ENCODE assay signal across 9 mouse cellular contexts in the genomic region with DNA sequence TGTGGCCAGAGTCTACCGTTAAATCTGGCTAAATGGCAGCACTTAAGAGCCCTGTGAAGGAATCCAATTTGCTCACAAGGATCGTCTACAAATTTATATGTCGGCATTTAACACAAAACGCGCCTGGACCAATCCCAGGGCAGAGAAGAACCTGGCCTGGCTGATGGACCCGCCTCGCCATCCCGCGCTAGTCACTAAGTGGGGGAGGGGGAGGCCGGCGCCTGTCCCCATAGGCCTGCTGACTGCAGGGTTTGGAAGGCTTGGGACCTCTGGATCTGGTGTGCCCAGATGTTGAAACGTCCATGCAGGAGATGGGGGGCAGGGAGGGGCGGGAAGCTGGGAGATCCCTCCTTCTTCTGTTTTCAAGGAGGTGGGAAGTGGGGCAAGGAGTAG. TPM values are rescaled to one million over a fixed set of nuclear protein-coding genes. Genes with fewer than 3 reads are reported as not detected.
A peak's percentile ranks its signal among the peaks of the same experiment; 100 is the strongest.
DNase-seq lines count a peak whose midpoint lies in the region; ATAC-seq lines count a peak whose summit lies in the region.
"Had no signal": no experiment of that assay in that cellular context is flagged by ENCODE, and none has a peak within 500 bp of the region (broad histone marks: within the 10 kb centered on the region; RNA-seq: fewer than 3 reads in every experiment).

No protein-coding gene starts in this region.

- WGBS in heart, embryonic 14.5 days = 2% methylated on average over 13 of the region's 13 CpGs
- 2% methylated on average over 13 of the region's 13 CpGs for WGBS in forebrain, embryonic 15.5 days
- WGBS in midbrain, embryonic 12.5 days = 2% methylated on average over 13 of the region's 13 CpGs

- no peak overlapping the region for H3K27ac ChIP-seq in heart, embryonic 14.5 days (replicated peaks in 1 of 2; ENCODE audit: control insufficient read depth in 1 of 2, insufficient read depth in 1 of 2, low read depth in 2 of 2, low read length in 2 of 2)
- peak overlapping the region; percentile 66 for H3K27ac ChIP-seq in forebrain, embryonic 15.5 days (replicated peaks)
- 0 out of 2 replicates have a peak overlapping the region, but pooled peaks have one; percentile 31 for H3K27ac ChIP-seq in midbrain, embryonic 12.5 days (replicated peaks)
- H3K27ac ChIP-seq: liver, embryonic 15.5 days had no signal

- no peak for ATAC-seq in heart, embryonic 14.5 days (ENCODE audit: insufficient number of reproducible peaks, insufficient read depth, low FRiP score, low read depth)
- peak; percentile 40; the same call in 1 of the 2 replicates for ATAC-seq in forebrain, embryonic 15.5 days (replicated peaks)
- peak; percentile 65 for ATAC-seq in midbrain, embryonic 12.5 days (ENCODE audit: low FRiP score, low read depth)
- no peak for ATAC-seq in granulocyte monocyte progenitor cell, adult 5-6 weeks (replicated peaks; ENCODE audit: poor library complexity, severe bottlenecking)

- intact Hi-C loops in heart, postnatal 10 days (cut with DNase I) = no loop called here

- DNase-seq in heart, postnatal 10 days = no peak
- DNase-seq in R1 (ENCODE audit: low read depth, low spot score) = peak; percentile 52
- DNase-seq in spleen, adult 18-20 months = no peak
- no peak for DNase-seq in adrenal gland, adult 8-10 months

- peaks cover 68% of the 10 kb centered on the region for H3K27me3 ChIP-seq in heart, embryonic 14.5 days (ENCODE audit: control insufficient read depth, insufficient read depth, low read length)
- 0 out of 2 replicates have a peak, but pooled peaks cover 4% of the 10 kb centered on the region for H3K27me3 ChIP-seq in forebrain, embryonic 15.5 days
- peaks cover 31% of the 10 kb centered on the region for H3K27me3 ChIP-seq in midbrain, embryonic 12.5 days

- H3K4me2 ChIP-seq in heart, embryonic 14.5 days (ENCODE audit: low read length) = peak overlapping the region; percentile 34
- peak overlapping the region; percentile 45 for H3K4me2 ChIP-seq in forebrain, embryonic 15.5 days (replicated peaks)
- peak overlapping the region; percentile 63 for H3K4me2 ChIP-seq in midbrain, embryonic 12.5 days (replicated peaks)
- H3K4me2 ChIP-seq: liver, embryonic 15.5 days had no signal

- H3K4me1 ChIP-seq in heart, embryonic 14.5 days (ENCODE audit: control insufficient read depth in 2 of 2, insufficient read depth in 2 of 2, low read length in 2 of 2) = no peaks in the 10 kb centered on the region
- H3K4me1 ChIP-seq in forebrain, embryonic 15.5 days = peaks cover 28% of the 10 kb centered on the region
- H3K4me1 ChIP-seq in midbrain, embryonic 12.5 days = peaks cover 32% of the 10 kb centered on the region
- H3K4me1 ChIP-seq: liver, embryonic 15.5 days had no signal

- no peak overlapping the region for H3K9ac ChIP-seq in heart, embryonic 14.5 days (ENCODE audit: low read length)
- peak overlapping the region; percentile 26 for H3K9ac ChIP-seq in forebrain, embryonic 15.5 days (replicated peaks)
- H3K9ac ChIP-seq in midbrain, embryonic 12.5 days (replicated peaks) = peak overlapping the region; percentile 57
- H3K9ac ChIP-seq: liver, embryonic 15.5 days had no signal

- peak overlapping the region in 1 of 2 experiments; percentile 3; a peak in 1 of 4 replicates for H3K4me3 ChIP-seq in heart, embryonic 14.5 days (ENCODE audit: control insufficient read depth in 1 of 2, insufficient read depth in 1 of 2, low read depth in 1 of 2, low read length in 2 of 2)
- H3K4me3 ChIP-seq in forebrain, embryonic 15.5 days = peak overlapping the region; percentile 21
- peak overlapping the region; percentile 40 for H3K4me3 ChIP-seq in midbrain, embryonic 12.5 days
- H3K4me3 ChIP-seq: liver, embryonic 15.5 days had no signal

- no peaks in the 10 kb centered on the region for H3K9me3 ChIP-seq in heart, embryonic 14.5 days (ENCODE audit: control insufficient read depth, low read length)
- no peaks in the 10 kb centered on the region for H3K9me3 ChIP-seq in forebrain, embryonic 15.5 days
- H3K9me3 ChIP-seq in midbrain, embryonic 12.5 days = no peaks in the 10 kb centered on the region
- H3K9me3 ChIP-seq: liver, embryonic 15.5 days had no signal

- H3K36me3 ChIP-seq in heart, embryonic 14.5 days (ENCODE audit: control insufficient read depth, insufficient read depth, low read length) = no peaks in the 10 kb centered on the region
- no peaks in the 10 kb centered on the region for H3K36me3 ChIP-seq in forebrain, embryonic 15.5 days
- no peaks in the 10 kb centered on the region for H3K36me3 ChIP-seq in midbrain, embryonic 12.5 days
- H3K36me3 ChIP-seq: liver, embryonic 15.5 days had no signal

RNA-seq across cellular contexts. Expression of a gene that starts 50.6 kb away (rescaled TPM):
- 0.80 and 1.1 TPM in 2 replicates for polyA plus RNA-seq in heart, embryonic 14.5 days (2014; fragmentation: Nextera tagmentation; extraction: Ambion mirVana)
- total RNA-seq in heart, postnatal 10 days (2021) = under 1 TPM; 0.26 to 0.27 TPM
- 20.4 TPM in 2 replicates for polyA plus RNA-seq in forebrain, embryonic 15.5 days (2015; fragmentation: Nextera tagmentation; extraction: Ambion mirVana)
- polyA plus RNA-seq in midbrain, embryonic 12.5 days (2016; fragmentation: Nextera tagmentation; extraction: Ambion mirVana) = 8.1 TPM in 2 replicates
- 1 to 10 TPM in 2 of 4 experiments, under 1 TPM in 2; 0.26 to 2.3 (median 0.73) TPM for total RNA-seq in adrenal gland, adult 8-10 months (2022)
- total RNA-seq in granulocyte monocyte progenitor cell, adult 5-6 weeks (2014; fragmentation: Nextera tagmentation) = 0.17 TPM in 1 of 2 replicates, not detected in the other
- total RNA-seq in granulocyte monocyte progenitor cell, adult 5-6 weeks (2017) = not detected in 2 replicates

Comparison
In these comparisons a context has a peak if more than half of its experiments do, and no peak if none do; other contexts are left out.
1. ATAC-seq: peak in forebrain, embryonic 15.5 days (single experiment) and midbrain, embryonic 12.5 days (single experiment); none in heart, embryonic 14.5 days (single experiment) and granulocyte monocyte progenitor cell, adult 5-6 weeks (single experiment).
2. H3K27ac ChIP-seq: peak in forebrain, embryonic 15.5 days (single experiment) and midbrain, embryonic 12.5 days (single experiment); none in heart, embryonic 14.5 days (0 of 2).
3. Peak in every context shown above with its lines, with median percentiles within 50 percentile points of each other: H3K4me2 ChIP-seq.